Mouse (Mus musculus) G1E (cell line): ENCODE results near the gene Plekhg5. TPM values are rescaled to one million over a fixed set of nuclear protein-coding genes. Genes with fewer than 3 reads are reported as not detected.

ENCODE experiments used
- ATAC-seq: 2 replicates; pipeline ENCODE4 v1.8.0; 2016; ENCODE audit warnings: mild to moderate bottlenecking; ENCODE audit not compliant: insufficient number of reproducible peaks, poor library complexity, low FRiP score, severe bottlenecking; ENCODE audit errors: extremely low read depth
- DNase-seq: peaks from one replicate; pipeline ENCODE4 v3.0.0; 2012; ENCODE audit warnings: low spot score
- H3K27me3 ChIP-seq: 2 replicates; pipeline ENCODE4 v1.6.1; 2012; ENCODE audit warnings: mild to moderate bottlenecking, low read length, inconsistent platforms; ENCODE audit not compliant: insufficient read depth
- H3K36me3 ChIP-seq: replicated peaks from 2 replicates; pipeline ENCODE3; 2012; ENCODE audit warnings: mild to moderate bottlenecking, inconsistent platforms
- H3K4me1 ChIP-seq: 2 replicates; pipeline ENCODE4 v1.6.1; 2012; ENCODE audit warnings: low read depth, low read length, inconsistent platforms, mixed read lengths; ENCODE audit not compliant: insufficient read depth
- H3K4me3 ChIP-seq: 2 replicates; pipeline ENCODE4 v1.5.1; 2012; ENCODE audit warnings: low read depth, mild to moderate bottlenecking, inconsistent platforms, low read length, moderate library complexity, mixed read lengths
- H3K9me3 ChIP-seq: replicated peaks from 2 replicates; pipeline ENCODE4 v1.6.1; 2012; ENCODE audit warnings: inconsistent platforms
- CTCF ChIP-seq: IDR thresholded peaks from 2 replicates; pipeline ENCODE4 v1.5.1; 2012; ENCODE audit warnings: low read depth, low read length, inconsistent platforms, mixed read lengths
- GATA1 ChIP-seq: IDR thresholded peaks from 2 replicates; pipeline ENCODE4 v1.6.1; 2012; ENCODE audit warnings: borderline replicate concordance, low read length, inconsistent platforms, mixed read lengths
- GATA2 ChIP-seq: IDR thresholded peaks from 2 replicates; pipeline ENCODE4 v1.6.1; 2012; ENCODE audit warnings: low read depth, low read length, inconsistent platforms, borderline replicate concordance
- POLR2AphosphoS5 ChIP-seq: IDR thresholded peaks from 2 replicates; pipeline ENCODE4 v1.6.1; 2012; ENCODE audit warnings: low read depth, low read length, inconsistent platforms; ENCODE audit not compliant: insufficient replicate concordance
- TAL1 ChIP-seq: conservative IDR thresholded peaks from 2 replicates; pipeline ENCODE4 v1.6.1; 2012; ENCODE audit warnings: low read depth, low read length, inconsistent platforms, mixed read lengths
- polyA plus RNA-seq: library from polyadenylated mRNA; stranded (reverse); fragments of >175 nt; gene quantifications from 2 replicates; pipeline ENCODE4 v1.2.3, GENCODE M21; 2012
- total RNA-seq, 2 experiments: library from RNA; stranded (forward) in 1 of 2; stranded (reverse) in 1 of 2; fragments of 200-1000 nt in 1 of 2; fragments of >200 nt in 1 of 2; fragmentation: Nextera tagmentation in 1 of 2; gene quantifications; 2 replicates each; pipeline ENCODE4 v1.2.3; 2014 to 2017

Plekhg5 gene
- total and polyA plus RNA-seq, 3 experiments, result 1.7 to 4.0 (median 3.9) TPM

DNA sequence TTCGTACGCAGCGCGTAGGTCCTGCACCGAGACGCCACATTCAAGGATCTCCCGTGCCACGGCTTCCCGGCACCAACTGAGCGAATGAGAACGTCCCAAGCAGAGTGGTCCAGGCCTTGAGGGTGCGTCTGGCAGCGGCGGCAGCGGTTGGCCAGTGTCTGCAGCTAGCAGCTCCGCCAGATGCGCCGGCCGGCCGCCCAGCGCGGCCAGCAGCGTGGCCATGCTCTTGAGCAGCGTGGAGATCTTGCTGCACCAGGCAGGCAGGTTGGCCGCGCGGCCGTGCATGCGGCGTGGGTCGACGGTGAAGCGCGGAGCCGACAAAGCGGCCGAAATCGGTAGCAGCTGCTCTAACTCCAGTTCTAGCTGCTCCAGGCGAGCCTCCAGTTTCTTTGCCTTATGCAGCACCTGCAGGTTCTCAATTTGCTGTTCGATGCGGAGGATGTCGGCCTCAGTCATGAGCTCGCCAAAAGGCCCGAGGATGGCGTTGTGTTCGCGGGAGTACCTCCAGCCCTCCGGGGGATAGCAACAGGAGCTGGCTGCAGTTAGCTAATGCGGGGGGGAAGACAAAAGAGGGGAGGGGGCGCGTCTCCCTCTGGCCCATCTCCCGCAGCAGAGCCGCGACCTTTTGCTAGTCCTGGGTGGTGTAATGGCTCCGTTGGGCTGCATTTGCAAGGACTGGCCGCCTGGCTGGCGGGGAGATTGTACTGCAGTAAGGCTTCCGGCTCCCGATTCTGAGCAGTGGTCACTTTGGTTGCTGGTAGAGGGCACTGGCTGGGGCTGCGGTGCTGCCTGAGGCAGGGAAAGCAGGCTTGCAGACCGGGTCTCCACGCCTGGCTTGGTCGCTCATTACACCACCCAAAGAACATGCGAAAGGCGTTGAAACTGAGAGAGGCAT is 54.0 kb downstream of the Plekhg5 start:
- Histone ChIP-seq H3K4me3 (no peak overlapping the region; the same call in 1 of the 2 replicates), H3K4me1 (peaks cover 6% of the 10 kb centered on the region), H3K9me3 (peaks cover 23% of the 10 kb centered on the region), H3K36me3 (peaks cover 32% of the 10 kb centered on the region), H3K27me3 (peaks cover 47% of the 10 kb centered on the region)
- no peak for DNase-seq
- no peak for ATAC-seq
- TF ChIP-seq POLR2AphosphoS5 (no peak), GATA2 (no peak), CTCF (no peak), GATA1 (no peak), TAL1 (no peak)

DNA sequence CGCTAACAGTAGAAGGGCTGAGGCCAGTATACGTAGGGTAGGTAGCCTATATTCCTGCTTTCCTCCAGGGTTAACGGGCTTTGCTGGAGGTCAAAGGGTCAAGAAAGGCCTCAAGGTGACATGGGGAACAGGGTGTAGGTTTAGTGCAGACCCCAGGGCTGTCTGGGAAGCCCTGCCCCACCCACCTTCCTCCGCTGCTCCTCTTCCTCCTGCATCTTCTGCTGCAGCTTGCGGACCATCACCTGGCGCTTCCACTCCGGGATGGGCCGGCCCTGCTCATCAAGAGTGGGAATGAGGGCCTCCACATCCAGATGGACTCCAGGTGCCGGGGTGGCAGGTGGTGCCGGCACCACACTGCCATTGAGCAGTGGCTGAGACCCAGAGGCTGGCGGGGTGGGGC is 55.6 kb downstream of the Plekhg5 start:
- H3K4me1 ChIP-seq, result peaks cover 10% of the 10 kb centered on the region
- ATAC-seq, result no peak
- TF ChIP-seq GATA2 (no peak), CTCF (no peak), TAL1 (no peak), POLR2AphosphoS5 (no peak), GATA1 (no peak)
- H3K36me3 ChIP-seq, result peaks cover 39% of the 10 kb centered on the region
- peaks cover 34% of the 10 kb centered on the region for H3K9me3 ChIP-seq
- no peak for DNase-seq
- H3K27me3 ChIP-seq, result peaks cover 59% of the 10 kb centered on the region; the same call in 1 of the 2 replicates
- H3K4me3 ChIP-seq, result no peak overlapping the region

DNA sequence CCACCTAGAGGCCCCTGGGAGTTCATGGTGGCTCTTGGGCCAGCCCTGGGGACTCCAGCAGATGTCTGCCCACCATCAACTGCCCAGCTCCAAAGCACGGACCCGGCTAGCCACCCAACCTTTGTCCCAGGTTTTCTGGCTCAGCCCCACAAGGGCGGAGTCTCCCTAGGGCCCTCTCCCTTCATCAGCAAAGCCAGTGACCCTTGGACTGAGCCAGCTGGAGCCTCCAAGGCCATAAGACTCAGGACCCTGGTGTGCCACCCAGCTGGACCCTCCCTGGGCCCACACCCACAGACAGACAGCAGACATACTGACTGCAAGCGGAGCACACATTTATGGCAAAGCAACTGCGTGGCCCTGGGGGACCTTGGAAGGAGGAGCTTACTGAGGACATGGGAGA is 56.5 kb downstream of the Plekhg5 start:
- Histone ChIP-seq H3K4me3 (no peak overlapping the region), H3K4me1 (peaks cover 10% of the 10 kb centered on the region), H3K36me3 (peaks cover 39% of the 10 kb centered on the region), H3K27me3 (peaks cover 51% of the 10 kb centered on the region; the same call in 1 of the 2 replicates), H3K9me3 (peaks cover 34% of the 10 kb centered on the region)
- DNase-seq, result no peak
- no peak for TF ChIP-seq POLR2AphosphoS5
- no peak for TF ChIP-seq GATA1
- no peak for TF ChIP-seq GATA2
- TF ChIP-seq CTCF, result no peak
- TF ChIP-seq TAL1, result no peak
- ATAC-seq, result no peak

DNA sequence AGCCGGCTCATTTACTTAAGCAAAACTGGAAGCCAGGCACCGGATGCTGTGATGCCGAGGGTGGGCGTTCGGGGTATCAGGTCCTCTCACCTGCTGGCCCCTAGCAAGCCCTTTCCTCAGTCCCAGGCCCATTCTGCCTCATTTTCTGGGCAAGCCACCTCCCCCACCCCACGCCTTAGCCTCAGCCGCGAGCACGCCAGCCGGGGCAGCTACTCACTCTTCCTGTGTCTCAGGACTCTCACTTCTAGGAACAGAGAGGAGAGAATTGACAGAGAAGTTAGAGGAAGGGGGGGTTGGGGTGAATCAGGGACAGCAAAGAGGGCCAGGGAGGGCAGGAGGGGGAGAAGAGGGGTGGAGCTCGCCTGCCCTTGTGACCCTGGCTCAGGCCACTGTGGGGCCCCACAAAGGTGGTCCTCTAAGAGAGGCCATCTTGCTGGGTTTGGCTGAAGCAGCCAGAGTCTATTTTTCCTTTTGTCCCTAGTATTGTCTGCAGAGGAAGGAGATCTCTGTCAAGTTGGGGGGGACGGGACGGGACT is 57.2 kb downstream of the Plekhg5 start:
- TF ChIP-seq POLR2AphosphoS5 (no peak), GATA2 (no peak)
- DNase-seq, result no peak
- H3K4me3 ChIP-seq, result no peak overlapping the region
- peak; percentile 15; the same call in 1 of the 2 replicates for ATAC-seq
- H3K27me3 ChIP-seq, result peaks cover 51% of the 10 kb centered on the region; the same call in 1 of the 2 replicates
- H3K4me1 ChIP-seq, result peaks cover 10% of the 10 kb centered on the region
- H3K9me3 ChIP-seq, result peaks cover 34% of the 10 kb centered on the region
- peaks cover 42% of the 10 kb centered on the region for H3K36me3 ChIP-seq

DNA sequence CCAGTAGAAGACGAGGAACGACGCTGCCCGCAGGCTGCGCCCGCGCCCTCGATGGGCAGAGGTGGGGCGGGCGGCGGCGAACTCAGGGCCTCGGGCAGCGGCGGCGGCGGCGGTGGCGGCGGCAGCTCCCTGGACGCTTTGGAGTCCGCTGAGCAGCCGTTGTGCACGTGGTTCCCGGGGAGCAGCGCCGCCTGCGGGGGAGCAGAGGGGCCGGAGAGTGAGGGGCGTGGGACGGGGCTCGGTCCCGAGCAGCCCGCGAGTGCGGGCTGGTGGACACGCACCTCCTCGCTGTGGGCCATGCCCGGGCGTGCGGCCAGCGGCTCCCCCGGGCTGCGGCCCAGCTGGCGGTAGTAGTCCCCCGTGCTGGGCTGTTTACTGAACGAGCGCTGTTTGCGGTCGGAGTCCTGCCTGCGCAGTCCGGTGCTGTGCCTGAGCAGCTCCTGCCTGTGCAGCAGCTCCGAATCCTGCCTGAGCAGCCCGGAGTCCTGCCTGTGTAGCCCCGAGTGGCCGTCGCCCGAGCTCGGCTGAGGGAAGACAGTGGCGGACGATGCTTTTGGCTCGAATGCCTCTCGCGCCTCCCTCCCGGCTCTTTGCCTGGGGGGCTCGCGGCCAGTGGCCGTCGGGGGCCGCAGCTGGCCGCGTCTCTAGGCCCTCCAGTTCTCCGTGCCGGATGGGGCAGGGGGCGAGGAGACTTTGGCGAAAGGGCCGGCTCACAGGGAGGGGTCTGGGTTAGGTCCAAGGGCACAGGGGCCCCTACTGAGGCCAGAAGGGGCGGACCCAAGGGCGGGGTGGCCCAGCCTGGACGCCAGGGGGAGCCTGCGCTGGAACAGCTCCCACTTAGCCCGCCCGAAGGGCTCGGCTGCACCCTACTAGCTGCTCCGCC is 58.7 kb downstream of the Plekhg5 start:
- DNase-seq, result no peak
- Histone ChIP-seq H3K4me3 (no peak overlapping the region; the same call in 1 of the 2 replicates), H3K4me1 (peaks cover 17% of the 10 kb centered on the region), H3K36me3 (peaks cover 40% of the 10 kb centered on the region), H3K9me3 (peaks cover 29% of the 10 kb centered on the region), H3K27me3 (peaks cover 38% of the 10 kb centered on the region; the same call in 1 of the 2 replicates)
- no peak for TF ChIP-seq CTCF
- TF ChIP-seq POLR2AphosphoS5, result no peak
- no peak for ATAC-seq
